Comparison of ENCODE assay signal across 8 mouse cellular contexts in genomic region chr2:84737451-84737925, GRCm38 (mm10). TPM values are rescaled to one million over a fixed set of nuclear protein-coding genes. Genes with fewer than 3 reads are reported as not detected.
DNase-seq lines count a peak whose midpoint lies in the region; ATAC-seq lines count a peak whose summit lies in the region.

No protein-coding gene starts in this region.

- peak; percentile 30 for DNase-seq in adrenal gland, postnatal 14 days
- no peak for DNase-seq in adrenal gland, adult 18-20 months (ENCODE audit: low spot score in 2 of 2)
- DNase-seq in 3T3-L1 (ENCODE audit: low read depth, low spot score): peak; percentile 24
- DNase-seq in liver, embryonic 11.5 days (ENCODE audit: low spot score): peak; percentile 54
- peak; percentile 69 for DNase-seq in retina, postnatal 1 day
- no peak for DNase-seq in frontal cortex, postnatal 36 days (ENCODE audit: low spot score in 2 of 2)
- no peak for DNase-seq in spleen, postnatal 14 days (ENCODE audit: low spot score in 2 of 2)

- H3K9ac ChIP-seq in forebrain, embryonic 16.5 days (replicated peaks; ENCODE audit: low read depth, low read length): no peak overlapping the region
- peak overlapping the region; percentile 69 for H3K9ac ChIP-seq in liver, embryonic 11.5 days (ENCODE audit: low read depth, low read length)

- no peak for ATAC-seq in forebrain, embryonic 16.5 days
- no peak for ATAC-seq in liver, embryonic 11.5 days (replicated peaks; ENCODE audit: low FRiP score)

- no peaks in the 10 kb centered on the region for H3K27me3 ChIP-seq in forebrain, embryonic 16.5 days (replicated peaks; ENCODE audit: control insufficient read depth, insufficient read depth, low read length)
- peaks cover 21% of the 10 kb centered on the region for H3K27me3 ChIP-seq in liver, embryonic 11.5 days (replicated peaks; ENCODE audit: control insufficient read depth, insufficient read depth, low read length)

- no peaks in the 10 kb centered on the region for H3K9me3 ChIP-seq in forebrain, embryonic 16.5 days (ENCODE audit: control insufficient read depth, low read length)
- no peaks in the 10 kb centered on the region for H3K9me3 ChIP-seq in liver, embryonic 11.5 days (ENCODE audit: control insufficient read depth, low read length)

- WGBS in forebrain, embryonic 16.5 days: 5% methylated on average over 8 of the region's 8 CpGs
- 10% methylated on average over 8 of the region's 8 CpGs for WGBS in liver, embryonic 11.5 days

- peaks cover 70% of the 10 kb centered on the region for H3K4me1 ChIP-seq in forebrain, embryonic 16.5 days (replicated peaks; ENCODE audit: control insufficient read depth, insufficient read depth, low read length)
- H3K4me1 ChIP-seq in liver, embryonic 11.5 days (replicated peaks; ENCODE audit: control insufficient read depth, insufficient read depth, low read length): peaks cover 86% of the 10 kb centered on the region

- H3K36me3 ChIP-seq in forebrain, embryonic 16.5 days (ENCODE audit: control insufficient read depth, insufficient read depth): no peaks in the 10 kb centered on the region; the same call in 1 of the 2 replicates
- H3K36me3 ChIP-seq in liver, embryonic 11.5 days (ENCODE audit: control insufficient read depth, insufficient read depth, low read length): no peaks in the 10 kb centered on the region

- H3K4me2 ChIP-seq in forebrain, embryonic 16.5 days (ENCODE audit: low read length): peak overlapping the region; percentile 84
- peak overlapping the region; percentile 68 for H3K4me2 ChIP-seq in liver, embryonic 11.5 days

- H3K27ac ChIP-seq in forebrain, embryonic 16.5 days (ENCODE audit: low read length): no peak overlapping the region
- H3K27ac ChIP-seq in liver, embryonic 11.5 days (ENCODE audit: low read depth, low read length): peak overlapping the region; percentile 85

- no peak overlapping the region; the same call in 1 of the 2 replicates for H3K4me3 ChIP-seq in forebrain, embryonic 16.5 days (replicated peaks; ENCODE audit: low read length)
- peak overlapping the region; percentile 51 for H3K4me3 ChIP-seq in liver, embryonic 11.5 days (ENCODE audit: low read depth, low read length)

RNA-seq across cellular contexts. Expression of gene Ypel4, which starts 3.6 kb away (rescaled TPM):
- total RNA-seq in adrenal gland, postnatal 14 days (2021): 6.5 and 8.6 TPM in 2 replicates
- total RNA-seq in adrenal gland, adult 18-20 months (2021): 1 to 10 TPM; 4.8 to 5.1 TPM
- 21.8 and 24.7 TPM in 2 replicates for polyA plus RNA-seq in forebrain, embryonic 16.5 days (2015; fragmentation: Nextera tagmentation; extraction: Ambion mirVana)
- 11.4 and 14.2 TPM in 2 replicates for polyA plus RNA-seq in liver, embryonic 11.5 days (2014; fragmentation: Nextera tagmentation; extraction: Ambion mirVana)

RNA-seq across cellular contexts. Expression of gene Gm19426, which starts 6.0 kb away (rescaled TPM):
- 5.2 and 5.3 TPM in 2 replicates for total RNA-seq in adrenal gland, postnatal 14 days (2021)
- 1 to 10 TPM; 1.5 to 1.8 TPM for total RNA-seq in adrenal gland, adult 18-20 months (2021)
- polyA plus RNA-seq in forebrain, embryonic 16.5 days (2015; fragmentation: Nextera tagmentation; extraction: Ambion mirVana): 3.9 and 4.9 TPM in 2 replicates
- polyA plus RNA-seq in liver, embryonic 11.5 days (2014; fragmentation: Nextera tagmentation; extraction: Ambion mirVana): 2.9 and 3.3 TPM in 2 replicates

RNA-seq across cellular contexts. Expression of gene Clp1, which starts 10.3 kb away (rescaled TPM):
- 14.5 and 15.7 TPM in 2 replicates for total RNA-seq in adrenal gland, postnatal 14 days (2021)
- total RNA-seq in adrenal gland, adult 18-20 months (2021): 10 to 100 TPM; 13.4 to 15.3 TPM
- polyA plus RNA-seq in forebrain, embryonic 16.5 days (2015; fragmentation: Nextera tagmentation; extraction: Ambion mirVana): 28.1 and 28.8 TPM in 2 replicates
- polyA plus RNA-seq in liver, embryonic 11.5 days (2014; fragmentation: Nextera tagmentation; extraction: Ambion mirVana): 59.3 and 63.4 TPM in 2 replicates

RNA-seq across cellular contexts. Expression of gene Zdhhc5, which starts 22.5 kb away (rescaled TPM):
- 52.8 and 58.1 TPM in 2 replicates for total RNA-seq in adrenal gland, postnatal 14 days (2021)
- 10 to 100 TPM; 62.0 to 70.2 TPM for total RNA-seq in adrenal gland, adult 18-20 months (2021)
- polyA plus RNA-seq in forebrain, embryonic 16.5 days (2015; fragmentation: Nextera tagmentation; extraction: Ambion mirVana): 19.4 and 20.1 TPM in 2 replicates
- polyA plus RNA-seq in liver, embryonic 11.5 days (2014; fragmentation: Nextera tagmentation; extraction: Ambion mirVana): 26.5 and 28.8 TPM in 2 replicates

RNA-seq across cellular contexts. Expression of gene Serping1, which starts 37.8 kb away (rescaled TPM):
- 73.1 and 93.2 TPM in 2 replicates for total RNA-seq in adrenal gland, postnatal 14 days (2021)
- 100 to 1,000 TPM in 1 of 2 experiments, 10 to 100 TPM in 1; 78.6 to 115 TPM for total RNA-seq in adrenal gland, adult 18-20 months (2021)
- polyA plus RNA-seq in forebrain, embryonic 16.5 days (2015; fragmentation: Nextera tagmentation; extraction: Ambion mirVana): 25.0 and 26.9 TPM in 2 replicates
- polyA plus RNA-seq in liver, embryonic 11.5 days (2014; fragmentation: Nextera tagmentation; extraction: Ambion mirVana): 38.4 and 43.2 TPM in 2 replicates

Comparison
In these comparisons a context has a peak if more than half of its experiments do, and no peak if none do; other contexts are left out.
1. DNase-seq: peak in adrenal gland, postnatal 14 days (single experiment), 3T3-L1 (single experiment), liver, embryonic 11.5 days (single experiment) and retina, postnatal 1 day (single experiment); none in adrenal gland, adult 18-20 months (0 of 2), frontal cortex, postnatal 36 days (0 of 2) and spleen, postnatal 14 days (0 of 2).